Mouse (Mus musculus) lung, postnatal 0 days (tissue): ENCODE measurements around the gene 1700024G13Rik. TPM values are rescaled to one million over a fixed set of nuclear protein-coding genes. Genes with fewer than 3 reads are reported as not detected.

Experiments used
- ATAC-seq: fragments of 200-750 bp; cut with Nextera tagmentation; 2 replicates; pipeline ENCODE4 v1.8.0; 2017; ENCODE audit warnings: moderate library complexity
- DNase-seq: peaks from one replicate; pipeline ENCODE4 v3.0.0-alpha.2; 2016; ENCODE audit warnings: low spot score
- H3K27ac ChIP-seq: fragments of 300-500 bp; sonication (generic); 2 replicates; pipeline ENCODE4 v1.5.1; 2014; ENCODE audit warnings: antibody characterized with exemption, mild to moderate bottlenecking, low read length, mixed read lengths
- H3K27me3 ChIP-seq: fragments of 300-500 bp; sonication (generic); replicated peaks from 2 replicates; pipeline ENCODE4 v1.6.1; 2014; ENCODE audit warnings: low read length, mixed read lengths; ENCODE audit not compliant: insufficient read depth
- H3K36me3 ChIP-seq: fragments of 300-500 bp; sonication (generic); 2 replicates; pipeline ENCODE4 v1.6.1; 2014; ENCODE audit warnings: low read length, mixed read lengths; ENCODE audit not compliant: insufficient read depth
- H3K4me1 ChIP-seq: fragments of 300-500 bp; sonication (generic); 2 replicates; pipeline ENCODE4 v1.6.1; 2014; ENCODE audit warnings: antibody characterized with exemption, low read depth, low read length, mixed read lengths; ENCODE audit not compliant: insufficient read depth
- H3K4me2 ChIP-seq: fragments of 300-500 bp; sonication (generic); replicated peaks from 2 replicates; pipeline ENCODE4 v1.6.1; 2014; ENCODE audit warnings: low read depth, mild to moderate bottlenecking, low read length, moderate library complexity, mixed read lengths
- H3K4me3 ChIP-seq: fragments of 300-500 bp; sonication (generic); 2 replicates; pipeline ENCODE4 v1.5.1; 2014; ENCODE audit warnings: low read depth, low read length
- H3K9ac ChIP-seq: fragments of 300-500 bp; sonication (generic); replicated peaks from 2 replicates; pipeline ENCODE4 v1.6.1; 2014; ENCODE audit warnings: low read depth, mild to moderate bottlenecking
- H3K9me3 ChIP-seq: fragments of 300-500 bp; sonication (generic); 2 replicates; pipeline ENCODE4 v1.6.1; 2016; ENCODE audit warnings: low read length, mixed read lengths
- CTCF ChIP-seq: IDR thresholded peaks from 2 replicates; pipeline ENCODE4 v1.5.1; 2016; ENCODE audit warnings: antibody characterized with exemption, mild to moderate bottlenecking
- EP300 ChIP-seq: IDR thresholded peaks from 2 replicates; pipeline ENCODE4 v1.6.1; 2016; ENCODE audit warnings: antibody characterized with exemption, mild to moderate bottlenecking, control low read depth
- WGBS: fragments of 180-500 bp; shearing (Covaris S2); extraction: QIAGEN DNeasy Blood & Tissue Kit; methylation state at CpG from one replicate; pipeline ENCODE4 v1.1.7; 2014; 5-methylcytosine and 5-hydroxymethylcytosine counted together
- polyA plus RNA-seq: library from polyadenylated mRNA; unstranded; fragments of >200 nt; fragmentation: Nextera tagmentation; extraction: Ambion mirVana; gene quantifications from 2 replicates; pipeline ENCODE4 v1.2.1, GENCODE M21; 2015

The 1700024G13Rik gene
- polyA plus RNA-seq, 1 experiment from 2014 or later, result 7.8 TPM

GRCm38 (mm10) chr14:32381619-32382018 is 6.6 kb downstream of the 1700024G13Rik start:
- DNase-seq, result no peak
- H3K4me2 ChIP-seq, result no peak overlapping the region
- H3K36me3 ChIP-seq, result no peaks in the 10 kb centered on the region
- no peaks in the 10 kb centered on the region for H3K27me3 ChIP-seq
- no peaks in the 10 kb centered on the region for H3K9me3 ChIP-seq
- no peak overlapping the region for H3K4me3 ChIP-seq
- no peak overlapping the region for H3K9ac ChIP-seq
- H3K4me1 ChIP-seq, result no peaks in the 10 kb centered on the region
- WGBS, result 36% methylated on average over 15 of the region's 15 CpGs
- no peak overlapping the region for H3K27ac ChIP-seq
- TF ChIP-seq CTCF, result no peak
- no peak for TF ChIP-seq EP300
- no peak for ATAC-seq

- no peak overlapping the region for H3K4me2 ChIP-seq
- no peak overlapping the region for H3K9ac ChIP-seq
- H3K27me3 ChIP-seq, result no peaks in the 10 kb centered on the region
- DNase-seq, result no peak
- H3K4me3 ChIP-seq, result no peak overlapping the region
- no peak for ATAC-seq
- H3K27ac ChIP-seq, result no peak overlapping the region
- 24% methylated on average over 7 of the region's 7 CpGs for WGBS
- no peaks in the 10 kb centered on the region for H3K9me3 ChIP-seq
- no peak for TF ChIP-seq EP300
- TF ChIP-seq CTCF, result no peak
- no peaks in the 10 kb centered on the region for H3K4me1 ChIP-seq
- H3K36me3 ChIP-seq, result no peaks in the 10 kb centered on the region
Observed at GRCm38 (mm10) chr14:32381066-32381465, 7.1 kb downstream of the 1700024G13Rik start.

GRCm38 (mm10) chr14:32380099-32380480 is 8.1 kb downstream of the 1700024G13Rik start:
- no peaks in the 10 kb centered on the region for H3K27me3 ChIP-seq

GRCm38 (mm10) chr14:32379395-32380098 is 8.6 kb downstream of the 1700024G13Rik start:
- no peak for ATAC-seq
- H3K27me3 ChIP-seq, result no peaks in the 10 kb centered on the region

More at GRCm38 (mm10) chr14:32380099-32380480, 8.1 kb downstream of the 1700024G13Rik start:
- Histone ChIP-seq H3K9me3 (no peaks in the 10 kb centered on the region), H3K4me2 (no peak overlapping the region), H3K36me3 (no peaks in the 10 kb centered on the region), H3K4me1 (no peaks in the 10 kb centered on the region), H3K9ac (no peak overlapping the region), H3K27ac (no peak overlapping the region), H3K4me3 (no peak overlapping the region)
- ATAC-seq (no peak), DNase-seq (peak; percentile 4)
- TF ChIP-seq EP300 (no peak), CTCF (no peak)
- 18% methylated on average over 3 of the region's 3 CpGs for WGBS

GRCm38 (mm10) chr14:32372510-32372909 is 15.7 kb downstream of the 1700024G13Rik start:
- TF ChIP-seq CTCF (no peak), EP300 (no peak)
- no peak for ATAC-seq
- H3K4me2 ChIP-seq, result no peak overlapping the region
- WGBS, result 82% methylated on average over 2 of the region's 2 CpGs
- no peak for DNase-seq
- H3K27me3 ChIP-seq, result no peaks in the 10 kb centered on the region
- no peaks in the 10 kb centered on the region for H3K9me3 ChIP-seq
- no peaks in the 10 kb centered on the region for H3K4me1 ChIP-seq
- no peak overlapping the region for H3K4me3 ChIP-seq
- no peak overlapping the region for H3K9ac ChIP-seq
- H3K27ac ChIP-seq, result no peak overlapping the region
- no peaks in the 10 kb centered on the region for H3K36me3 ChIP-seq

More at GRCm38 (mm10) chr14:32379395-32380098, 8.6 kb downstream of the 1700024G13Rik start:
- TF ChIP-seq EP300, result no peak
- TF ChIP-seq CTCF, result no peak
- no peak overlapping the region for H3K4me3 ChIP-seq
- H3K27ac ChIP-seq, result no peak overlapping the region
- no peaks in the 10 kb centered on the region for H3K36me3 ChIP-seq
- H3K4me2 ChIP-seq, result no peak overlapping the region
- WGBS, result 11% methylated on average over 22 of the region's 22 CpGs
- no peak for DNase-seq
- no peaks in the 10 kb centered on the region for H3K4me1 ChIP-seq
- H3K9me3 ChIP-seq, result no peaks in the 10 kb centered on the region
- H3K9ac ChIP-seq, result no peak overlapping the region

GRCm38 (mm10) chr14:32369756-32370155 is 18.4 kb downstream of the 1700024G13Rik start:
- no peaks in the 10 kb centered on the region for H3K27me3 ChIP-seq
- ATAC-seq (peak; percentile 70), DNase-seq (peak; percentile 58)
- no peak for TF ChIP-seq EP300
- TF ChIP-seq CTCF, result no peak
- H3K36me3 ChIP-seq, result no peaks in the 10 kb centered on the region
- H3K27ac ChIP-seq, result no peak overlapping the region
- WGBS, result 31% methylated on average over 7 of the region's 7 CpGs
- no peaks in the 10 kb centered on the region for H3K9me3 ChIP-seq
- H3K4me1 ChIP-seq, result no peaks in the 10 kb centered on the region
- no peak overlapping the region for H3K9ac ChIP-seq
- no peak overlapping the region for H3K4me3 ChIP-seq
- no peak overlapping the region for H3K4me2 ChIP-seq
